Mouse (Mus musculus) left cerebral cortex, adult 2 months (tissue): Measurements from ENCODE around the gene Zfp62. TPM values are rescaled to one million over a fixed set of nuclear protein-coding genes. Genes with fewer than 3 reads are reported as not detected.
"Not testable (repeated sequence)": the region's sequence is repeated elsewhere in the genome, so short reads cannot be mapped to it uniquely, and the experiment has no call there.

ENCODE experiments used
- DNase-seq, 2 experiments: peaks; one replicate each; pipeline ENCODE4 v3.0.0; 2021 to 2022; ENCODE audit warnings: low spot score in 2 of 2, mixed read lengths in 1 of 2; ENCODE audit errors: extremely low spot score in 1 of 2
- H3K27ac ChIP-seq: fragments of 200-600 bp; 2 replicates; pipeline ENCODE4 v1.8.1; 2022
- H3K4me3 ChIP-seq: fragments of 200-600 bp; 2 replicates; pipeline ENCODE4 v1.8.1; 2022
- CTCF ChIP-seq: fragments of 200-600 bp; IDR thresholded peaks from 2 replicates; pipeline ENCODE4 v1.8.1; 2022; ENCODE audit warnings: antibody characterized with exemption, mild to moderate bottlenecking, moderate library complexity
- intact Hi-C: fragments of 180-260 bp; cut with DNase I; formaldehyde crosslinking; loops from one replicate; pipeline ENCODE4 v1.15.1; 2025
- total RNA-seq, 2 experiments: library from RNA; stranded (reverse); gene quantifications; 2 replicates each; pipeline ENCODE4 v1.2.3; 2021

The Zfp62 gene
- total RNA-seq, 2 experiments from 2014 or later: 53.1 to 58.1 TPM

GRCm38 (mm10) chr11:49187701-49188100 lies 15.4 kb upstream of the Zfp62 start:
- intact Hi-C loops: loop anchor here (5.0 to 10.0 kb wide), 2 partner anchors 217 to 350 kb away; no protein-coding TSS in a partner anchor
- no peak for DNase-seq

GRCm38 (mm10) chr11:49189737-49190136 lies 13.4 kb upstream of the Zfp62 start:
- Histone ChIP-seq H3K27ac (no peak overlapping the region), H3K4me3 (no peak overlapping the region)
- peak; percentile 76 for TF ChIP-seq CTCF
- intact Hi-C loops: loop anchor here (1.0 to 10.0 kb wide), 3 partner anchors 83 to 348 kb away; no protein-coding TSS in a partner anchor
- peak; percentile 45 to 66 for DNase-seq

More at GRCm38 (mm10) chr11:49187701-49188100, 15.4 kb upstream of the Zfp62 start:
- no peak overlapping the region for H3K4me3 ChIP-seq
- no peak overlapping the region for H3K27ac ChIP-seq
- TF ChIP-seq CTCF: no peak

DNA sequence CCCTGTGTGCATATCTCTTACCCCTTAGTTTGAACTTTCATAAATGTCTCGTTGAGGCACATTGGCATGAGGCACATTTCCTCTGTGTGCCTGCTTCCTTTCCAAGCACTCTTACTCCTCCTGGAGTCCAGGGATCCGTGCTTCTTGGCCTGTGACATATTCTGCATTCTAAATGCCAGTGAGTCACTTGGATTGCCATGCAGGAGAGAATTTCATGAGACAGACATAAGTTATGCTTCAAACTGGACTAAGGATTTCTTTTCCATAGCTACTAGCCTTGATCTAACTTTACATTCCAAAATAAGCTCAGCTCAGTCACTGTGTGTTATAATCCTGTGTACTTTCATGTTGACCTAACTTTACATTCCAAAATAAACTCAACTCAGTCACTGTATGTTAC lies 12.0 kb upstream of the Zfp62 start:
- intact Hi-C loops: no loop called here

DNA sequence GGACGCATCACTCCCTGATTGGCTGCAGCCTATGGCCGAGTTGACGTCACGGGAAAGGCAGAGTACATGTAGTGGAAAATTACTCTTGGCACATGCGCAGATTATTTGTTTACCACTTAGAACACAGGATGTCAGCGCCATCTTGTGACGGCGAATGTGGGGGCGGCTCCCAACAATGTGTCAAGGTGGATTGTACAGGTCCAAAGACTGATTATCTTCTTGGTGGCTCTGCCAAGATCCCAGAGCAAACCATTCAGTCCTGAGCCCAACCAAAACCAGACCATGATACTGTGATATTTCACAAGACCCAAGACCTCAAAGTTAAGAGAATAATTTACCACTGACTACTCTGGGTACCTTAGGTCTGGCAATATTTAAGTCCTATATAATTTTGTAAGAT lies 8.3 kb upstream of the Zfp62 start:
- H3K27ac ChIP-seq, intact Hi-C loops, DNase-seq, H3K4me3 ChIP-seq: not testable (repeated sequence)

More for the DNA sequence above, 12.0 kb upstream of the Zfp62 start:
- no peak overlapping the region for H3K27ac ChIP-seq
- H3K4me3 ChIP-seq: no peak overlapping the region
- no peak for TF ChIP-seq CTCF
- DNase-seq: no peak

- Histone ChIP-seq H3K4me3 (no peak overlapping the region), H3K27ac (no peak overlapping the region)
- DNase-seq: no peak
- intact Hi-C loops: no loop called here
- TF ChIP-seq CTCF: no peak
These were observed 7.2 kb upstream of the Zfp62 start for GRCm38 (mm10) chr11:49195819-49196322.

- no peak for TF ChIP-seq CTCF
- no peak overlapping the region for H3K4me3 ChIP-seq
- no peak for DNase-seq
- intact Hi-C loops: loop anchor here (5.0 kb wide), 1 partner anchor 383 kb away; the partner anchor contains the start of gene Trim41
- no peak overlapping the region for H3K27ac ChIP-seq
These were observed 2.4 kb upstream of the Zfp62 start for GRCm38 (mm10) chr11:49200666-49201065.

DNA sequence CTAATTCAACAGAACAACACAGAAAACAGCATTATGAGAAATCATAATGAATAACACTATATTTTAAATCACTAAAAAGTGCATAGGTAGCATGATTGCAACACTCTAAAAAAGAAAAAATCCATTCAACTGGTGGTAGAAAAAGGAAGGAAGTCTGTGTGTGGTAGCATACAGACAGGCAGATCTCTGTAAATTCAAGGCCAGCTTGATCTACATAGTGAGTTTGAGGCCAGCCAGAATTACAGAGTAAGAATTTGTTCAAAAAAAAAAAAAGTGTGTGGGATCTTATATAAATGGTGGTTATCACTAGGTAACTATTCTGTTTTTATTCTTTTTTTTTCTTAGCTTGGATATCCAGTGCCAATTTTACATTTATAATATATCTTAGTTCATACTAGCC lies 1.9 kb upstream of the Zfp62 start:
- intact Hi-C loops: loop anchor here (5.0 kb wide), 1 partner anchor 384 kb away; the partner anchor contains the start of gene Trim41
- Histone ChIP-seq H3K27ac (no peak overlapping the region), H3K4me3 (no peak overlapping the region)
- no peak for DNase-seq
- TF ChIP-seq CTCF: no peak

DNA sequence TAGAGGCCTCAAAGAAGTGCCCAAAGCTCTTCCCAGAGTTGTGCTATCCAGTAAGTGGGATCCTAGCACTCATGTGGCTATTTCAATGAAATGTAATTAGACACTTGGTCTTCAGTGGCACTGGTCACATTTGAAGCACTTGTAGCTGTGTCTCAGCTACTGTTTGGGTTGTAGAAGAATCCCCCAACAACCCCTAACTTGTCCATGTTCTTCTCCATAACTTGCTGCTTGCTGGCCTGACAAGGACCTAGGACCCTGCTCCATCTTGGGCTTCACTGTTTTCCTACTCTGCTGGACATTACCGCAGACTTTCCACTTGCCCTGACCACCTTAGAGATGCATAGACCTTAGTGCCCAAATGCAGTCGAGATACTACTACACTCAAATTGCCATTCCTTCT lies 1.0 kb upstream of the Zfp62 start:
- peak overlapping the region; percentile 98; the same call in 1 of the 2 replicates for H3K27ac ChIP-seq
- H3K4me3 ChIP-seq: peak overlapping the region; percentile 99; the same call in 1 of the 2 replicates
- TF ChIP-seq CTCF: no peak
- intact Hi-C loops: loop anchor here (2.0 to 5.0 kb wide), 2 partner anchors 49 to 385 kb away; partner anchors contain the start of gene Trim41
- no peak for DNase-seq

DNA sequence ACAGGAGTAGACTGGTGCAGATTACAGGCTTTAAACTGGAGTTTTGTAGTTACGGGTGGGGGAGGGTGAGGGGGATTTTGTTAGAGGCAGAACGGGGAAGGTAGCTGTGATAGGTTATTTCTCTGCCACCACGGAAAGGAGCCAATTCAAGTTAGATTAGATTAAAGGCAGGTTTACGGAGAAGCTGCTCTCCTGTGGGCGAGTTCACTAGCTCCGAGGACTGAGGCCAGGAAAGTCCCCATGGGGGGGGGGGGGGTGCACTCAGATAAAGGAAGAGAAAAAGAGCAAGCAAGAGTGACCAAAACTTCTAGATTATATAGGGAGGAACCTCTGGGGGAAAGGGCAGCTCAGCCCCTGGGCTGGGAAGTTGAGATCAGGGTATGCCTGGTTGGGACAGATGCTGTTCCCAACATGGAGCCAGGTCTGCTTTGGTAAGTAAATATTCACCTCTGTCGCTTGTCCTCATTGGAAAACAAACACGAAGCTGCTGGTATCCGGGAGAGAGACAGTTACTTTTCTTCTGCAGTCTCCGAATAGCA lies 500 bp upstream of the Zfp62 start:
- no peak for TF ChIP-seq CTCF
- Histone ChIP-seq H3K27ac (peak overlapping the region; percentile 98), H3K4me3 (peak overlapping the region; percentile 99)
- intact Hi-C loops: loop anchor here (1.0 to 5.0 kb wide), 3 partner anchors 41 to 385 kb away; partner anchors contain the start of gene Trim41
- no peak for DNase-seq

- peak overlapping the region; percentile 99 for H3K4me3 ChIP-seq
- TF ChIP-seq CTCF: no peak
- peak overlapping the region; percentile 98 for H3K27ac ChIP-seq
- intact Hi-C loops: loop anchor here (1.0 to 5.0 kb wide), 3 partner anchors 39 to 387 kb away; partner anchors contain the start of gene Trim41
- no peak for DNase-seq
These were observed 842 bp downstream of the Zfp62 start for GRCm38 (mm10) chr11:49203771-49204497.

DNA sequence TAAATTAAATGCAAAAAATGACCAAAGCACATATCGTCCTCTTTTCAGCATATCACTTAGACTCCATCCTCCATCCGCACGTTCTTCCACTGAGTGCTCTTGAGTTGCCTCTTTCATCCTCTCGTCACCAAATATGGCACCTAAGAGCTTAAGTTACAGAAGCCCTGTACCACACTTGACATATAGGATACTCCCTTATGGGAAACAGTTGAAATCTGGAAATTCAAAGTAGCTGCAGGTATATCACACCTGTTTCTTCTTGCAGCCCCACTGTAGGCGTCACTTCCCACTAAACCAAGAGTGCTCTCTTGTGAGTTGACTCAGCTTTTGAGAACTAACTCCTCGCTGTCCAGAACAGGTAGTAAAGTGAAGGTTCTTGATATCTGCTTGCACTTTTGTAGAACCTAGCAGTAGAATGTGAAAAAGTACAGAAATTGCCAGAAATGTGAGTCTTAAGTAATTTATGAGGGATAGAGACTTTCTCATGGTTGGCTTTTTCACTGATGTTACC lies 2.0 kb downstream of the Zfp62 start:
- Histone ChIP-seq H3K27ac (no peak overlapping the region), H3K4me3 (no peak overlapping the region)
- no peak for TF ChIP-seq CTCF
- no peak for DNase-seq
- intact Hi-C loops: no loop called here

GRCm38 (mm10) chr11:49207495-49207894 lies 4.4 kb downstream of the Zfp62 start:
- no peak for DNase-seq
- H3K27ac ChIP-seq: no peak overlapping the region
- intact Hi-C loops: no loop called here
- no peak for TF ChIP-seq CTCF
- H3K4me3 ChIP-seq: no peak overlapping the region
